Mouse (Mus musculus) lung, embryonic 16.5 days (tissue): Measurements from ENCODE around the gene Prrt4. TPM values are rescaled to one million over a fixed set of nuclear protein-coding genes. Genes with fewer than 3 reads are reported as not detected.
"Not testable (repeated sequence)": the region's sequence is repeated elsewhere in the genome, so short reads cannot be mapped to it uniquely, and the experiment has no call there.

Experiments
- ATAC-seq: fragments of 200-750 bp; cut with Nextera tagmentation; 2 replicates; pipeline ENCODE4 v1.8.0; 2017; ENCODE audit warnings: low read depth, mild to moderate bottlenecking, moderate library complexity
- H3K27ac ChIP-seq: fragments of 300-500 bp; sonication (generic); 2 replicates; pipeline ENCODE4 v1.5.1; 2014; ENCODE audit warnings: mild to moderate bottlenecking, control low read depth, low read length
- H3K27me3 ChIP-seq: fragments of 300-500 bp; sonication (generic); 2 replicates; pipeline ENCODE4 v1.6.1; 2014; ENCODE audit warnings: low read depth, low read length, mixed read lengths; ENCODE audit not compliant: control insufficient read depth, insufficient read depth
- H3K36me3 ChIP-seq: fragments of 300-500 bp; sonication (generic); 2 replicates; pipeline ENCODE4 v1.6.1; 2014; ENCODE audit warnings: low read length; ENCODE audit not compliant: control insufficient read depth, insufficient read depth
- H3K4me1 ChIP-seq: fragments of 300-500 bp; sonication (generic); replicated peaks from 2 replicates; pipeline ENCODE4 v1.6.1; 2014; ENCODE audit warnings: low read length, mixed read lengths; ENCODE audit not compliant: control insufficient read depth, insufficient read depth
- H3K4me2 ChIP-seq: fragments of 300-500 bp; sonication (generic); 2 replicates; pipeline ENCODE4 v1.6.1; 2014; ENCODE audit warnings: low read depth, low read length, control low read depth
- H3K4me3 ChIP-seq: fragments of 300-500 bp; sonication (generic); 2 replicates; pipeline ENCODE4 v1.5.1; 2014; ENCODE audit warnings: mild to moderate bottlenecking, low read length, control low read depth
- H3K9ac ChIP-seq: fragments of 300-500 bp; sonication (generic); 2 replicates; pipeline ENCODE4 v1.6.1; 2014; ENCODE audit warnings: low read length, control low read depth
- H3K9me3 ChIP-seq: fragments of 300-500 bp; sonication (generic); 2 replicates; pipeline ENCODE4 v1.6.1; 2016; ENCODE audit warnings: low read length; ENCODE audit not compliant: control insufficient read depth
- WGBS: fragments of 180-500 bp; shearing (Covaris S2); extraction: QIAGEN DNeasy Blood & Tissue Kit; methylation state at CpG from one replicate; pipeline ENCODE4 v1.1.7; 2014; 5-methylcytosine and 5-hydroxymethylcytosine counted together
- polyA plus RNA-seq: library from polyadenylated mRNA; unstranded; fragments of >200 nt; fragmentation: Nextera tagmentation; extraction: Ambion mirVana; gene quantifications from 2 replicates; pipeline ENCODE4 v1.2.1, GENCODE M21; 2015

The Prrt4 gene
- polyA plus RNA-seq, 1 experiment from 2014 or later: 0.30 TPM

GRCm38 (mm10) chr6:29164314-29165244 lies 14.8 kb downstream of the Prrt4 start, which contains the start of gene Rbm28:
Gene Rbm28 (minus strand): TSS chr6:29165006.
- Histone ChIP-seq H3K27ac (peak within 1 kb of the TSS; percentile 74), H3K9ac (peak within 1 kb of the TSS; percentile 78), H3K36me3 (no peaks in the 10 kb centered on the region; the same call in 1 of the 2 replicates), H3K4me2 (peak within 1 kb of the TSS; percentile 82), H3K4me1 (peaks cover 11% of the 10 kb centered on the region), H3K9me3 (no peaks in the 10 kb centered on the region), H3K27me3 (peaks cover 20% of the 10 kb centered on the region), H3K4me3 (peak within 1 kb of the TSS; percentile 82)
- ATAC-seq: peak; percentile 89
- WGBS: 6% methylated on average over 42 of the region's 42 CpGs

- WGBS: 96% methylated on average over 5 of the region's 5 CpGs
- peaks cover 24% of the 10 kb centered on the region for H3K36me3 ChIP-seq
- not testable (repeated sequence) for ATAC-seq, H3K27ac ChIP-seq, H3K4me2 ChIP-seq, H3K9me3 ChIP-seq, H3K9ac ChIP-seq, H3K27me3 ChIP-seq, H3K4me3 ChIP-seq
- peaks cover 11% of the 10 kb centered on the region for H3K4me1 ChIP-seq
Measured at GRCm38 (mm10) chr6:29161291-29161690, 18.1 kb downstream of the Prrt4 start.

GRCm38 (mm10) chr6:29160786-29161185 lies 18.6 kb downstream of the Prrt4 start:
- ATAC-seq: no peak
- no peak overlapping the region for H3K27ac ChIP-seq
- no peak overlapping the region for H3K9ac ChIP-seq
- no peak overlapping the region for H3K4me3 ChIP-seq
- peaks cover 11% of the 10 kb centered on the region for H3K4me1 ChIP-seq
- WGBS: 82% methylated on average over 2 of the region's 2 CpGs
- H3K4me2 ChIP-seq: no peak overlapping the region
- H3K27me3 ChIP-seq: no peaks in the 10 kb centered on the region
- peaks cover 29% of the 10 kb centered on the region for H3K36me3 ChIP-seq
- no peaks in the 10 kb centered on the region for H3K9me3 ChIP-seq

- no peak for ATAC-seq
- H3K9ac ChIP-seq: no peak overlapping the region
- no peaks in the 10 kb centered on the region for H3K9me3 ChIP-seq
- WGBS: 86% methylated on average over 5 of the region's 5 CpGs
- H3K4me2 ChIP-seq: no peak overlapping the region
- no peak overlapping the region for H3K27ac ChIP-seq
- H3K4me1 ChIP-seq: no peaks in the 10 kb centered on the region
- H3K4me3 ChIP-seq: no peak overlapping the region
- H3K27me3 ChIP-seq: no peaks in the 10 kb centered on the region
- peaks cover 52% of the 10 kb centered on the region for H3K36me3 ChIP-seq
Measured at GRCm38 (mm10) chr6:29156326-29156725, 23.1 kb downstream of the Prrt4 start.

GRCm38 (mm10) chr6:29150001-29150400 lies 29.4 kb downstream of the Prrt4 start:
- 87% methylated on average over 1 of the region's 1 CpGs for WGBS
- Histone ChIP-seq H3K36me3 (peaks cover 21% of the 10 kb centered on the region), H3K9ac (no peak overlapping the region), H3K27ac (no peak overlapping the region), H3K9me3 (no peaks in the 10 kb centered on the region), H3K27me3 (no peaks in the 10 kb centered on the region), H3K4me1 (no peaks in the 10 kb centered on the region), H3K4me2 (no peak overlapping the region), H3K4me3 (no peak overlapping the region)
- ATAC-seq: no peak

GRCm38 (mm10) chr6:29147407-29148010 lies 31.9 kb downstream of the Prrt4 start:
- no peak overlapping the region for H3K27ac ChIP-seq
- H3K9ac ChIP-seq: no peak overlapping the region
- no peaks in the 10 kb centered on the region for H3K27me3 ChIP-seq
- no peak for ATAC-seq
- no peak overlapping the region for H3K4me3 ChIP-seq
- H3K4me1 ChIP-seq: no peaks in the 10 kb centered on the region
- WGBS: 72% methylated on average over 5 of the region's 5 CpGs
- H3K36me3 ChIP-seq: peaks cover 10% of the 10 kb centered on the region
- H3K4me2 ChIP-seq: no peak overlapping the region
- H3K9me3 ChIP-seq: no peaks in the 10 kb centered on the region

GRCm38 (mm10) chr6:29146641-29147040 lies 32.7 kb downstream of the Prrt4 start:
- no peak for ATAC-seq
- no peak overlapping the region for H3K27ac ChIP-seq

GRCm38 (mm10) chr6:29145456-29146307 lies 33.7 kb downstream of the Prrt4 start:
- Histone ChIP-seq H3K4me3 (no peak overlapping the region), H3K27ac (no peak overlapping the region), H3K4me1 (no peaks in the 10 kb centered on the region), H3K4me2 (no peak overlapping the region), H3K9ac (no peak overlapping the region), H3K36me3 (peaks cover 4% of the 10 kb centered on the region; the same call in 1 of the 2 replicates), H3K9me3 (no peaks in the 10 kb centered on the region), H3K27me3 (no peaks in the 10 kb centered on the region)
- no peak for ATAC-seq
- 64% methylated on average over 12 of the region's 12 CpGs for WGBS

More at GRCm38 (mm10) chr6:29146641-29147040, 32.7 kb downstream of the Prrt4 start:
- Histone ChIP-seq H3K36me3 (peaks cover 3% of the 10 kb centered on the region; the same call in 1 of the 2 replicates), H3K9me3 (no peaks in the 10 kb centered on the region), H3K9ac (no peak overlapping the region), H3K4me1 (no peaks in the 10 kb centered on the region), H3K4me3 (no peak overlapping the region), H3K4me2 (no peak overlapping the region), H3K27me3 (no peaks in the 10 kb centered on the region)
- WGBS: 70% methylated on average over 7 of the region's 7 CpGs
